Mouse (Mus musculus) heart, embryonic 12.5 days (tissue): ENCODE results near the gene Mipol1. TPM values are rescaled to one million over a fixed set of nuclear protein-coding genes. Genes with fewer than 3 reads are reported as not detected.

Experiments used
- ATAC-seq: fragments of 200-750 bp; cut with Nextera tagmentation; 2 replicates; pipeline ENCODE4 v1.8.0; 2017; ENCODE audit warnings: moderate TSS enrichment, moderate library complexity; ENCODE audit not compliant: insufficient number of reproducible peaks, low FRiP score
- H3K27ac ChIP-seq: fragments of 300-500 bp; sonication (generic); 2 replicates; pipeline ENCODE4 v1.5.1; 2016; ENCODE audit warnings: mild to moderate bottlenecking, moderate library complexity; ENCODE audit not compliant: poor library complexity, severe bottlenecking
- H3K27me3 ChIP-seq: fragments of 300-500 bp; sonication (generic); replicated peaks from 2 replicates; pipeline ENCODE4 v1.6.1; 2016; ENCODE audit warnings: mild to moderate bottlenecking, moderate library complexity
- H3K36me3 ChIP-seq: fragments of 300-500 bp; sonication (generic); 2 replicates; pipeline ENCODE4 v1.6.1; 2016; ENCODE audit warnings: mild to moderate bottlenecking, moderate library complexity
- H3K4me1 ChIP-seq: fragments of 300-500 bp; sonication (generic); replicated peaks from 2 replicates; pipeline ENCODE4 v1.6.1; 2016; ENCODE audit warnings: mild to moderate bottlenecking
- H3K4me2 ChIP-seq: fragments of 300-500 bp; sonication (generic); 2 replicates; pipeline ENCODE4 v1.6.1; 2016; ENCODE audit warnings: mild to moderate bottlenecking, moderate library complexity
- H3K4me3 ChIP-seq: fragments of 300-500 bp; sonication (generic); 2 replicates; pipeline ENCODE4 v1.5.1; 2016; ENCODE audit warnings: mild to moderate bottlenecking
- H3K9ac ChIP-seq: fragments of 300-500 bp; sonication (generic); 2 replicates; pipeline ENCODE4 v1.6.1; 2016; ENCODE audit warnings: mild to moderate bottlenecking, moderate library complexity
- H3K9me3 ChIP-seq: fragments of 300-500 bp; sonication (generic); replicated peaks from 2 replicates; pipeline ENCODE4 v1.6.1; 2016; ENCODE audit warnings: mild to moderate bottlenecking, moderate library complexity
- WGBS: fragments of 180-500 bp; shearing (Covaris S2); methylation state at CpG from one replicate; pipeline ENCODE4 v1.1.7; 2016; 5-methylcytosine and 5-hydroxymethylcytosine counted together
- polyA plus RNA-seq: library from polyadenylated mRNA; unstranded; fragments of >200 nt; fragmentation: Nextera tagmentation; extraction: Ambion mirVana; gene quantifications from 2 replicates; pipeline ENCODE4 v1.2.1, GENCODE M21; 2016

Gene Mipol1
- polyA plus RNA-seq, 1 experiment from 2014 or later, result 8.5 TPM

- peaks cover 2% of the 10 kb centered on the region; the same call in 1 of the 2 replicates for H3K36me3 ChIP-seq
- 0 out of 2 replicates have a peak, but pooled peaks cover 2% of the 10 kb centered on the region for H3K9me3 ChIP-seq
- H3K4me2 ChIP-seq, result no peak overlapping the region
- H3K4me1 ChIP-seq, result no peaks in the 10 kb centered on the region
- H3K27me3 ChIP-seq, result no peaks in the 10 kb centered on the region
- no peak overlapping the region for H3K9ac ChIP-seq
- H3K27ac ChIP-seq, result no peak overlapping the region
- 79% methylated on average over 7 of the region's 7 CpGs for WGBS
- ATAC-seq, result no peak
- H3K4me3 ChIP-seq, result no peak overlapping the region
These were observed 133.8 kb downstream of the Mipol1 start for GRCm38 (mm10) chr12:57364027-57364426.

- no peak overlapping the region for H3K4me2 ChIP-seq
- H3K4me3 ChIP-seq, result no peak overlapping the region
- no peaks in the 10 kb centered on the region for H3K27me3 ChIP-seq
- H3K9me3 ChIP-seq, result no peaks in the 10 kb centered on the region
- H3K36me3 ChIP-seq, result peaks cover 2% of the 10 kb centered on the region; the same call in 1 of the 2 replicates
- WGBS, result 73% methylated on average over 3 of the region's 3 CpGs
- no peak overlapping the region for H3K27ac ChIP-seq
- H3K4me1 ChIP-seq, result 0 out of 2 replicates have a peak, but pooled peaks cover 4% of the 10 kb centered on the region
- H3K9ac ChIP-seq, result no peak overlapping the region
- no peak for ATAC-seq
These were observed 141.7 kb downstream of the Mipol1 start for GRCm38 (mm10) chr12:57371790-57372547.

- no peak for ATAC-seq
- WGBS, result 61% methylated on average over 6 of the region's 6 CpGs
- Histone ChIP-seq H3K4me2 (no peak overlapping the region), H3K9ac (no peak overlapping the region), H3K4me3 (no peak overlapping the region), H3K27me3 (no peaks in the 10 kb centered on the region), H3K4me1 (no peaks in the 10 kb centered on the region), H3K27ac (no peak overlapping the region), H3K36me3 (no peaks in the 10 kb centered on the region), H3K9me3 (no peaks in the 10 kb centered on the region)
These were observed 152.6 kb downstream of the Mipol1 start for GRCm38 (mm10) chr12:57382797-57383196.

- Histone ChIP-seq H3K4me3 (no peak overlapping the region), H3K4me2 (no peak overlapping the region), H3K4me1 (no peaks in the 10 kb centered on the region), H3K36me3 (no peaks in the 10 kb centered on the region), H3K9ac (no peak overlapping the region), H3K27ac (no peak overlapping the region), H3K9me3 (no peaks in the 10 kb centered on the region), H3K27me3 (no peaks in the 10 kb centered on the region)
- WGBS, result 70% methylated on average over 2 of the region's 2 CpGs
- no peak for ATAC-seq
These were observed 157.5 kb downstream of the Mipol1 start for GRCm38 (mm10) chr12:57387588-57388292.

GRCm38 (mm10) chr12:57399547-57399946 is 169.3 kb downstream of the Mipol1 start:
- no peaks in the 10 kb centered on the region for H3K27me3 ChIP-seq
- 66% methylated on average over 4 of the region's 4 CpGs for WGBS
- no peak overlapping the region for H3K4me2 ChIP-seq
- no peak for ATAC-seq
- H3K9me3 ChIP-seq, result no peaks in the 10 kb centered on the region
- H3K27ac ChIP-seq, result no peak overlapping the region
- H3K4me1 ChIP-seq, result no peaks in the 10 kb centered on the region
- no peak overlapping the region for H3K9ac ChIP-seq
- no peak overlapping the region for H3K4me3 ChIP-seq
- no peaks in the 10 kb centered on the region for H3K36me3 ChIP-seq

GRCm38 (mm10) chr12:57400186-57400585 is 170.0 kb downstream of the Mipol1 start:
- WGBS, result 66% methylated on average over 4 of the region's 4 CpGs
- Histone ChIP-seq H3K36me3 (no peaks in the 10 kb centered on the region), H3K27me3 (no peaks in the 10 kb centered on the region)

GRCm38 (mm10) chr12:57401126-57401525 is 170.9 kb downstream of the Mipol1 start:
- Histone ChIP-seq H3K9me3 (no peaks in the 10 kb centered on the region), H3K9ac (no peak overlapping the region), H3K27ac (no peak overlapping the region), H3K4me1 (no peaks in the 10 kb centered on the region), H3K4me3 (no peak overlapping the region), H3K4me2 (no peak overlapping the region), H3K36me3 (no peaks in the 10 kb centered on the region), H3K27me3 (no peaks in the 10 kb centered on the region)
- ATAC-seq, result no peak
- 72% methylated on average over 7 of the region's 7 CpGs for WGBS

More at GRCm38 (mm10) chr12:57400186-57400585, 170.0 kb downstream of the Mipol1 start:
- ATAC-seq, result no peak
- H3K4me3 ChIP-seq, result no peak overlapping the region
- no peak overlapping the region for H3K4me2 ChIP-seq
- no peaks in the 10 kb centered on the region for H3K4me1 ChIP-seq
- H3K27ac ChIP-seq, result no peak overlapping the region
- no peak overlapping the region for H3K9ac ChIP-seq
- H3K9me3 ChIP-seq, result no peaks in the 10 kb centered on the region

- no peak for ATAC-seq
- WGBS, result 89% methylated on average over 6 of the region's 6 CpGs
- Histone ChIP-seq H3K9me3 (no peaks in the 10 kb centered on the region), H3K27ac (no peak overlapping the region), H3K27me3 (no peaks in the 10 kb centered on the region), H3K4me3 (no peak overlapping the region), H3K4me2 (no peak overlapping the region), H3K9ac (no peak overlapping the region), H3K4me1 (no peaks in the 10 kb centered on the region), H3K36me3 (no peaks in the 10 kb centered on the region)
These were observed 172.1 kb downstream of the Mipol1 start for GRCm38 (mm10) chr12:57402360-57402759.

- H3K36me3 ChIP-seq, result no peaks in the 10 kb centered on the region
- H3K27ac ChIP-seq, result no peak overlapping the region
- no peak overlapping the region for H3K4me2 ChIP-seq
- H3K9ac ChIP-seq, result no peak overlapping the region
- no peaks in the 10 kb centered on the region for H3K9me3 ChIP-seq
- H3K4me1 ChIP-seq, result no peaks in the 10 kb centered on the region
- no peaks in the 10 kb centered on the region for H3K27me3 ChIP-seq
- no peak overlapping the region for H3K4me3 ChIP-seq
- no peak for ATAC-seq
These were observed 179.7 kb downstream of the Mipol1 start for GRCm38 (mm10) chr12:57409976-57410375.

- no peaks in the 10 kb centered on the region for H3K36me3 ChIP-seq
- H3K27me3 ChIP-seq, result no peaks in the 10 kb centered on the region
- ATAC-seq, result no peak
- 73% methylated on average over 3 of the region's 3 CpGs for WGBS
- no peak overlapping the region for H3K9ac ChIP-seq
- H3K9me3 ChIP-seq, result no peaks in the 10 kb centered on the region
- H3K4me3 ChIP-seq, result no peak overlapping the region
- H3K4me1 ChIP-seq, result no peaks in the 10 kb centered on the region
- H3K27ac ChIP-seq, result no peak overlapping the region
- H3K4me2 ChIP-seq, result no peak overlapping the region
These were observed 183.6 kb downstream of the Mipol1 start for GRCm38 (mm10) chr12:57413833-57414232.

GRCm38 (mm10) chr12:57424902-57425301 is 194.7 kb downstream of the Mipol1 start:
- Histone ChIP-seq H3K4me2 (no peak overlapping the region), H3K4me1 (no peaks in the 10 kb centered on the region), H3K27ac (no peak overlapping the region), H3K36me3 (no peaks in the 10 kb centered on the region), H3K9me3 (no peaks in the 10 kb centered on the region), H3K27me3 (no peaks in the 10 kb centered on the region), H3K4me3 (no peak overlapping the region), H3K9ac (no peak overlapping the region)
- 89% methylated on average over 5 of the region's 5 CpGs for WGBS
- no peak for ATAC-seq
